Mouse (Mus musculus) neural tube, embryonic 11.5 days (tissue): Measurements from ENCODE around the gene Rpap2. TPM values are rescaled to one million over a fixed set of nuclear protein-coding genes. Genes with fewer than 3 reads are reported as not detected.

Experiments
- ATAC-seq: fragments of 200-750 bp; cut with Nextera tagmentation; 2 replicates; pipeline ENCODE4 v1.8.0; 2017; ENCODE audit warnings: moderate number of reproducible peaks, mild to moderate bottlenecking, moderate TSS enrichment, moderate library complexity; ENCODE audit not compliant: insufficient read depth, low FRiP score, low TSS enrichment
- DNase-seq: peaks from one replicate; pipeline ENCODE4 v3.0.0-alpha.2; 2015; ENCODE audit warnings: low spot score
- H3K27ac ChIP-seq: fragments of 300-500 bp; sonication (generic); 2 replicates; pipeline ENCODE4 v1.5.1; 2014; ENCODE audit warnings: low read depth, mild to moderate bottlenecking, low read length
- H3K27me3 ChIP-seq: fragments of 300-500 bp; sonication (generic); 2 replicates; pipeline ENCODE4 v1.6.1; 2014; ENCODE audit warnings: mild to moderate bottlenecking, low read length, mixed read lengths; ENCODE audit not compliant: control insufficient read depth, insufficient read depth
- H3K36me3 ChIP-seq: fragments of 300-500 bp; sonication (generic); 2 replicates; pipeline ENCODE4 v1.6.1; 2014; ENCODE audit warnings: mild to moderate bottlenecking, low read length, moderate library complexity, mixed read lengths; ENCODE audit not compliant: control insufficient read depth, insufficient read depth
- H3K4me1 ChIP-seq: fragments of 300-500 bp; sonication (generic); 2 replicates; pipeline ENCODE4 v1.6.1; 2014; ENCODE audit warnings: low read length, mixed read lengths; ENCODE audit not compliant: control insufficient read depth, insufficient read depth
- H3K4me2 ChIP-seq: fragments of 300-500 bp; sonication (generic); 2 replicates; pipeline ENCODE4 v1.6.1; 2014; ENCODE audit warnings: low read depth, mild to moderate bottlenecking, moderate library complexity
- H3K4me3 ChIP-seq: fragments of 300-500 bp; sonication (generic); 2 replicates; pipeline ENCODE4 v1.5.1; 2014; ENCODE audit warnings: low read depth, low read length
- H3K9ac ChIP-seq: fragments of 300-500 bp; sonication (generic); 2 replicates; pipeline ENCODE4 v1.6.1; 2014; ENCODE audit warnings: mild to moderate bottlenecking, low read length
- H3K9me3 ChIP-seq: fragments of 300-500 bp; sonication (generic); 2 replicates; pipeline ENCODE4 v1.6.1; 2016; ENCODE audit warnings: low read length; ENCODE audit not compliant: control insufficient read depth
- WGBS: fragments of 180-500 bp; shearing (Covaris S2); extraction: QIAGEN DNeasy Blood & Tissue Kit; methylation state at CpG from one replicate; pipeline ENCODE4 v1.1.7; 2014; 5-methylcytosine and 5-hydroxymethylcytosine counted together
- polyA plus RNA-seq: library from polyadenylated mRNA; unstranded; fragments of >200 nt; fragmentation: Nextera tagmentation; extraction: Ambion mirVana; gene quantifications from 2 replicates; pipeline ENCODE4 v1.2.1, GENCODE M21; 2014

Gene Rpap2
- 19.6 and 22.1 TPM in 2 replicates for polyA plus RNA-seq

GRCm38 (mm10) chr5:107597301-107598077 is at the start of gene Rpap2, which contains the start of gene Glmn:
Gene Rpap2 (plus strand): TSS chr5:107597373.
Gene Glmn (minus strand): TSS chr5:107597888.
- under 1% methylated on average over 47 of the region's 64 CpGs for WGBS
- Histone ChIP-seq H3K4me1 (no peaks in the 10 kb centered on the region), H3K27me3 (no peaks in the 10 kb centered on the region), H3K36me3 (no peaks in the 10 kb centered on the region), H3K9me3 (no peaks in the 10 kb centered on the region), H3K9ac (peak within 1 kb of the TSS; percentile 72), H3K4me2 (peak within 1 kb of the TSS; percentile 63), H3K4me3 (peak within 1 kb of the TSS; percentile 67), H3K27ac (peak within 1 kb of the TSS; percentile 57)
- DNase-seq (peak; percentile 91), ATAC-seq (peak; percentile 96)

- H3K4me1 ChIP-seq = no peaks in the 10 kb centered on the region
- no peaks in the 10 kb centered on the region for H3K9me3 ChIP-seq
- ATAC-seq (no peak), DNase-seq (no peak)
- no peak overlapping the region for H3K9ac ChIP-seq
- no peaks in the 10 kb centered on the region; the same call in 1 of the 2 replicates for H3K36me3 ChIP-seq
- WGBS = 92% methylated on average over 3 of the region's 3 CpGs
- no peaks in the 10 kb centered on the region for H3K27me3 ChIP-seq
- H3K4me2 ChIP-seq = no peak overlapping the region
- H3K4me3 ChIP-seq = no peak overlapping the region
- H3K27ac ChIP-seq = no peak overlapping the region
Measured at GRCm38 (mm10) chr5:107547955-107548354, 49.2 kb upstream of the Rpap2 start.

- no peak overlapping the region for H3K4me3 ChIP-seq
- no peaks in the 10 kb centered on the region for H3K4me1 ChIP-seq
- H3K27ac ChIP-seq = no peak overlapping the region
- DNase-seq (no peak), ATAC-seq (no peak)
- H3K9me3 ChIP-seq = no peaks in the 10 kb centered on the region
- no peak overlapping the region for H3K9ac ChIP-seq
- H3K27me3 ChIP-seq = no peaks in the 10 kb centered on the region
- 90% methylated on average over 3 of the region's 3 CpGs for WGBS
- H3K36me3 ChIP-seq = no peaks in the 10 kb centered on the region; the same call in 1 of the 2 replicates
- no peak overlapping the region for H3K4me2 ChIP-seq
Measured at GRCm38 (mm10) chr5:107548444-107548843, 48.7 kb upstream of the Rpap2 start.

DNA sequence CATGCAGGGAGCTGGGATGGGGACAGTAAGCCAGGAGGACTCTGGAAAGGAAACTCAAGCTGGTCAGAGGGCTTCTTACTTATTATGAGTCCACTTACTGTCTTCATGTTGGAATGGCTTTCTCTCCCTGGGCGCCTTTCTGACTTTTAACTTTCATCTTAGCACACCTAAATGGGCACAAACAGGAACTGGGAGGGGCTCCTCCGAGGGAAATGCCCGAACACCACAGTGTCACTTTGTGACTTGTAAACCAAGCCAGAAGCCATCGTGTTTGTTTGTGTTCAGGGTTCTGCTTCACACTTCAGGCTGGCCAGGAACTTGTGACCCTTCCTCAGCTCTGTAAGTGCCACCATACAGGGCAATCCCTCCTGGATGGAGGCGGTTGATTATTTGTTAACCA is 42.8 kb upstream of the Rpap2 start:
- no peak overlapping the region for H3K9ac ChIP-seq
- no peak for ATAC-seq
- H3K4me3 ChIP-seq = no peak overlapping the region
- DNase-seq = no peak
- no peak overlapping the region for H3K27ac ChIP-seq
- H3K9me3 ChIP-seq = no peaks in the 10 kb centered on the region
- peaks cover 1% of the 10 kb centered on the region for H3K36me3 ChIP-seq
- H3K4me2 ChIP-seq = no peak overlapping the region
- WGBS = 78% methylated on average over 5 of the region's 5 CpGs
- H3K4me1 ChIP-seq = no peaks in the 10 kb centered on the region
- no peaks in the 10 kb centered on the region for H3K27me3 ChIP-seq

- peaks cover 2% of the 10 kb centered on the region; the same call in 1 of the 2 replicates for H3K36me3 ChIP-seq
- ATAC-seq (no peak), DNase-seq (no peak)
- no peaks in the 10 kb centered on the region for H3K27me3 ChIP-seq
- no peaks in the 10 kb centered on the region for H3K4me1 ChIP-seq
- no peaks in the 10 kb centered on the region for H3K9me3 ChIP-seq
- no peak overlapping the region for H3K4me3 ChIP-seq
- H3K9ac ChIP-seq = no peak overlapping the region
- no peak overlapping the region for H3K4me2 ChIP-seq
- WGBS = 89% methylated on average over 3 of the region's 3 CpGs
- H3K27ac ChIP-seq = no peak overlapping the region
Measured at GRCm38 (mm10) chr5:107556969-107557368, 40.2 kb upstream of the Rpap2 start.

DNA sequence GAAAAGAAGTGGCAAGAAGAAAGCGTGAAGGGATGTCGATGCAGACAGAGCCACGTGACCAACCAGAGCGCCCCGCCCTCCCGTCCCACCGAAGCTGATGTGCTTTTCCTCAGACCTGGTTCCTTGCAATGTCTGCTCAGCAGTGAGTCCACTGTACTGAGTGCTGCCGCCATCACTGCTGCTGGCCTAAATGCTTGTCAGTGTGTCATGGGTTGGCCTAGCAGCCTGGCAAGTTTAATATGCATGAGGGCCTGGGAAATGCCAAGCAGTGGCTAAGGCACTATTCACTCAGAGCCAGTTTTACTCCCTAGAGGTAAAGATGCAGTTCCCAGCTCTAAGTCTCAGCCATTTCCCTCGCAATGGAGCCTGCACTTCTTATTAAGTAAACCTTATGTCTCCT is 28.0 kb upstream of the Rpap2 start:
- WGBS = 98% methylated on average over 9 of the region's 9 CpGs

DNA sequence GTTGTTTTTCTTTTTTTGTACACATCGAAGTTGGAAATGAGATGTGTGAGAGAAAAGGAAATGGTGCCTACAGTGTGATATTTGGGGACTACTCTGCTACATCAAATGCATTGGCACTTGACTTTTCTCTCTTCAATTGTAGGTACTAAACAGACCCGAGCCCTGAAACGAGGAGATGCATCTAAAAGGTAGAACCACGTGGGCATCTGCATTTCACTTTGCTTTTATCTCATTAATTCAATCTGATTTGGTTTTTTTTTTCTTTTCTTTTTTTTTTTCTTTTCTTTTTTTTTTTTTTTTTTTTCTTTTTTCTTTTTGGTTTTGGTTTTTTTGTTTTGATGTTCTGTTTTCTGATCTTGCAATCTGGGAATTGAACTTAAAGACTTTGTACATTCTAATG is 1.2 kb downstream of the Rpap2 start:
- Histone ChIP-seq H3K9ac (no peak overlapping the region; the same call in 1 of the 2 replicates), H3K36me3 (no peaks in the 10 kb centered on the region), H3K9me3 (no peaks in the 10 kb centered on the region), H3K27ac (no peak overlapping the region), H3K4me1 (no peaks in the 10 kb centered on the region), H3K4me2 (peak overlapping the region; percentile 63), H3K27me3 (no peaks in the 10 kb centered on the region), H3K4me3 (peak overlapping the region; percentile 67)
- ATAC-seq (no peak), DNase-seq (no peak)
- WGBS = 20% methylated on average over 4 of the region's 4 CpGs

More for the DNA sequence above, 28.0 kb upstream of the Rpap2 start:
- Histone ChIP-seq H3K4me1 (no peaks in the 10 kb centered on the region), H3K27ac (no peak overlapping the region), H3K4me2 (no peak overlapping the region), H3K9me3 (no peaks in the 10 kb centered on the region; the same call in 1 of the 2 replicates), H3K36me3 (peaks cover 2% of the 10 kb centered on the region; the same call in 1 of the 2 replicates), H3K9ac (no peak overlapping the region), H3K4me3 (no peak overlapping the region), H3K27me3 (no peaks in the 10 kb centered on the region)
- DNase-seq (no peak), ATAC-seq (no peak)

GRCm38 (mm10) chr5:107611224-107611623 is 14.1 kb downstream of the Rpap2 start:
- Histone ChIP-seq H3K4me3 (no peak overlapping the region), H3K27me3 (no peaks in the 10 kb centered on the region), H3K4me2 (no peak overlapping the region), H3K9me3 (no peaks in the 10 kb centered on the region), H3K36me3 (no peaks in the 10 kb centered on the region), H3K4me1 (no peaks in the 10 kb centered on the region), H3K9ac (no peak overlapping the region), H3K27ac (no peak overlapping the region)
- 7% methylated on average over 2 of the region's 2 CpGs for WGBS
- peak; percentile 50; the same call in 1 of the 2 replicates for ATAC-seq
- DNase-seq = peak; percentile 60

DNA sequence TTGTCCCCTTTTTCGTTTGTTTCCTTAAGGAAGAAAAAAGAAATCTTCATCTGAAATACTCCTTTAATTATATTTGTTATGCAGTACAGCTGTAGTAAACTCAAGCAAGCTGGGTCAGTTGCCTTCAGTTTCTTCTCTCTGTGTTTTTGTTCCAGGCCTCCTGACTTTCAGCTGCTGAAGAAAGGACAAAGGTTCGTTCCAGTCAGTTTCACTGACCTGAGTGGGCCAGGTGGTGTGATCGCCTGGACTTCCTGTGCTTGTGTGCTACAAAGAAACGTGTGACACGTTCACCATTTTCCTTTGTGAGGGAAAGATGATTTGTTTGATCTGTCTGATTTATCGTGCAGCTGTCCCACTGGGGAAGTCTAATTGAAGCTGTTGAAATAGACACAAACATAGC is 20.8 kb downstream of the Rpap2 start:
- Histone ChIP-seq H3K27me3 (no peaks in the 10 kb centered on the region), H3K36me3 (peaks cover 5% of the 10 kb centered on the region; the same call in 1 of the 2 replicates)
- 81% methylated on average over 6 of the region's 6 CpGs for WGBS

More for the DNA sequence above, 20.8 kb downstream of the Rpap2 start:
- no peak overlapping the region for H3K4me2 ChIP-seq
- no peak overlapping the region for H3K4me3 ChIP-seq
- no peak overlapping the region for H3K27ac ChIP-seq
- ATAC-seq (no peak), DNase-seq (no peak)
- no peaks in the 10 kb centered on the region for H3K9me3 ChIP-seq
- H3K4me1 ChIP-seq = no peaks in the 10 kb centered on the region
- H3K9ac ChIP-seq = no peak overlapping the region
